Mouse (Mus musculus) liver, adult 2 months (tissue): Measurements from ENCODE around the gene Arg2.

Experiments used
- CTCF ChIP-seq: fragments of 200-500 bp; IDR thresholded peaks from 2 replicates; pipeline ENCODE4 v1.5.1; 2011; ENCODE audit warnings: low read depth, low read length, control low read depth
- POLR2A ChIP-seq: fragments of 200-500 bp; IDR thresholded peaks from 2 replicates; pipeline ENCODE4 v1.6.1; 2011; ENCODE audit warnings: low read length, control low read depth; ENCODE audit not compliant: insufficient read depth; ENCODE audit errors: extremely low read depth

GRCm38 (mm10) chr12:79175998-79176397 is 45.4 kb downstream of the Arg2 start:
- TF ChIP-seq CTCF: no peak
- no peak for TF ChIP-seq POLR2A
